Mouse (Mus musculus) embryonic fibroblast, embryonic 13.5 days (primary cell): ENCODE data around the gene Cdk19.

Source experiments
- CTCF ChIP-seq: IDR thresholded peaks from 2 replicates; pipeline ENCODE4 v1.5.1; 2011; ENCODE audit warnings: mild to moderate bottlenecking, control low read depth, low read length, moderate library complexity, borderline replicate concordance; ENCODE audit not compliant: insufficient read depth
- POLR2A ChIP-seq: IDR thresholded peaks from 2 replicates; pipeline ENCODE4 v1.6.1; 2011; ENCODE audit warnings: low read depth, mild to moderate bottlenecking, control low read depth, low read length, moderate library complexity

DNA sequence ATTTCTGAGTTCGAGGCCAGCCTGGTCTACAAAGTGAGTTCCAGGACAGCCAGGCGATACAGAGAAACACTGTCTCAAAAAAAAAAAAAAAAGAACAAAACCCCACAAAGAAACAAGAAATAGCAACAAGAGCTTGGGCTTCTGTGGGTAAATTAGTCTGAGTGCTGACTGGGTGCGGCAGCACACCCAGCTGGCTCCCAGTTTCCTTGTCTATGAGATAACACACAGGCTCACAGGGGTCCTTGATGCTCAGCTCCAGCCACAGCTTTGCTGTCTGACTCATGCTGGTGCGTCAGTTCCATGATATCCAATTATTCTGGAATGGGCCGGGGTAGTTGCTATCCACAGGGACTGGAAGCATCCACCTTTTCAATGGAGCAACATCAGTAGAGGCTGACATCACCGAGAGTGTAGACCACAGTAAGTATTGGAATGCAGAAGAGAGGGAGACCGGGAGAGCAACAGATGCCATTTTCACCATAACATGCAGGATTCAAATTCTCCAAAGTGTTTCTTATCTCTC, 161.4 kb downstream of the Cdk19 start:
- TF ChIP-seq CTCF, result no peak
- no peak for TF ChIP-seq POLR2A
